Mouse (Mus musculus): ENCODE measurements around the gene Ltb4r1.

Gene Ltb4r1

GRCm38 (mm10) chr14:55795380-55796163, 29.8 kb downstream of the Ltb4r1 start:
- peak; percentile 8; the same call in 1 of the 2 replicates for TF ChIP-seq GATA4 (IDR thresholded peaks at IDR 0.05; ENCODE audit: insufficient replicate concordance, low read length)

- no peak for TF ChIP-seq GATA4 (IDR thresholded peaks at IDR 0.05; ENCODE audit: insufficient replicate concordance, low read length)
Measured at GRCm38 (mm10) chr14:55814885-55815284, 49.1 kb downstream of the Ltb4r1 start.

DNA sequence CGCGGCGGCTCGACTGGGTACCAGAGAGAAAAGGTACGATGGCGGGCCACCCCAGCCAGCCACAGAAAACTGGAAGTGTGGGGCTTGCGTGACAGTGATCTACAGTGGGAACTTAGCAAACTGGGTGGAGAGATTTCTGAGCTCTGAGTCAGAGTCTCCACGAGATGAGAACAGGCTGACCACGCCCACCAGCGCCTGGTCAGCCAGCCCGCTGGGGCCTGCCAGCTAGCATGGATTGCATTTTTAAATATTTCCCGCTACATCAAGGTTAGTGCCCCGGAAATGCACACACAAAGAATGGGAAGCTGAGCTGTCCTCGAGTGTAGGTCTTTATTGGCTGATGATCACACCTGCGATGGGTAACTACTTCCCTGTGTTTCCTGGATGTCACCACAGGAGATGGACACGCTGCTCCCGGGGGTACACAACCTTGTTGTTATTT, 49.6 kb downstream of the Ltb4r1 start:
- TF ChIP-seq GATA4 (IDR thresholded peaks at IDR 0.05; ENCODE audit: insufficient replicate concordance, low read length): no peak
